Mouse (Mus musculus) ES-E14 (cell line): ENCODE data around the gene Cdc7.

Experiments used
- CHD2 ChIP-seq: IDR thresholded peaks from 2 replicates; pipeline ENCODE4 v1.6.1; 2014; ENCODE audit warnings: mild to moderate bottlenecking, low read depth, low read length, inconsistent platforms
- MAFK ChIP-seq: IDR thresholded peaks from 2 replicates; pipeline ENCODE4 v1.6.1; 2014; ENCODE audit warnings: mild to moderate bottlenecking, low read depth, low read length, inconsistent platforms; ENCODE audit not compliant: insufficient read depth
- ZC3H11A ChIP-seq: IDR thresholded peaks from 2 replicates; pipeline ENCODE4 v1.6.1; 2012; ENCODE audit warnings: low read depth, mild to moderate bottlenecking, inconsistent platforms, low read length, borderline replicate concordance
- ZNF384 ChIP-seq: IDR thresholded peaks from 2 replicates; pipeline ENCODE4 v1.6.1; 2012; ENCODE audit warnings: low read depth, low read length, inconsistent platforms

DNA sequence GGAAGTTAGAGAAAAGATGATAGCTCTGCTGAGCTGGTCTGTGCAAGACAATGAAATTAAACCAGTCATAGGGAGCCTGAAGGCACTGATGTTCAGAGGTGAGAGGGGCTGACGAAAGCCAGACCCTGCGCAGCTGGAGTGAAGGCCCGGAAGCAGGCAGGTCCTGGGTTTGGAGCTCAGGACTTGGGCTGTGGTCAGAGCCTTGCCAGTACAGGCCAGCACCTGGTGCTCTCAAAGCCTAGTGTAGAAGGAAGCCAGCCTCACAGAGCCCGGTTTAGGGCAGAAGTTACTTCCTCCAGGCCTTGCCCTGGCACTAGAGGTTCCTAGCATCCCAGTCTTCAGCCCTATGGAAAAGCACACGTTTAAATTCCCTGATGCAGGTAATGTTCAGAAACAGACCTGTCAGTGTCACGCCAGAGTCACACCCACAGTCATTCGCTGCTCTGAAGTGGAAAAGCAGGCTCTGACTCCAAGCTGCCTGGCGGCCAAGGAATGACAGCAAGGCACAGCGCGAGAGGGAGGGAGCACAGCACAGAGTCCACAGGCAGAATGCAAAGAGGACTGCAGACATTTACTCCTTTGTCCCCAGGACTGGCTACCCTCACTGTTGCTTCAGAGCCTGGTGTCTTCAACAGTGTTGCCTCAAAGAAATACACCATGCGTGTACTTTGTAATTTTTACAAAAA is 48.1 kb downstream of the Cdc7 start:
- TF ChIP-seq CHD2 (no peak), ZC3H11A (no peak), MAFK (no peak), ZNF384 (no peak)
